In genomic region chr1:133908659-133909575, GRCm38 (mm10) we compare ENCODE assay signal across 8 mouse cellular contexts. TPM values are rescaled to one million over a fixed set of nuclear protein-coding genes. Genes with fewer than 3 reads are reported as not detected.
DNase-seq lines count a peak whose midpoint lies in the region; TF ChIP-seq lines count a peak whose summit lies in the region.

No protein-coding gene starts in this region.

- peaks cover 12% of the 10 kb centered on the region; the same call in 1 of the 2 replicates for H3K4me1 ChIP-seq in lung, adult 2 months (ENCODE audit: control insufficient read depth, insufficient read depth, low read length)

- WGBS in lung, adult 2 months: 9% methylated on average over 27 of the region's 27 CpGs

- DNase-seq in urinary bladder, postnatal 14 days (ENCODE audit: low spot score): peak; percentile 69
- no peak for DNase-seq in urinary bladder, postnatal 36 days (ENCODE audit: low spot score in 2 of 2)
- DNase-seq in cerebellum, adult 9-10 months: peak; percentile 73
- DNase-seq in heart, adult 9 months (ENCODE audit: low spot score in 2 of 2): peak; percentile 50 to 65
- peak; percentile 60 to 73 for DNase-seq in kidney, adult 8-10 months
- no peak for DNase-seq in lung, adult 2 months
- peak; percentile 65 for DNase-seq in retina, postnatal 1 day
- no peak for DNase-seq in natural killer cell, adult 2 months (ENCODE audit: low spot score in 2 of 2)

- no peak for TF ChIP-seq CTCF in lung, adult 2 months (IDR thresholded peaks at IDR 0.05; ENCODE audit: insufficient read depth, low read length)

- H3K4me3 ChIP-seq in lung, adult 2 months (replicated peaks; ENCODE audit: extremely low read depth, low read depth, low read length): peak overlapping the region; percentile 5

- TF ChIP-seq POLR2A in lung, adult 2 months (IDR thresholded peaks at IDR 0.05; ENCODE audit: borderline replicate concordance, extremely low read depth, low read depth, low read length): no peak

RNA-seq across cellular contexts. Expression of gene Optc, which starts 1.1 kb away (rescaled TPM):
- 1.6 and 3.1 TPM in 2 replicates for polyA plus RNA-seq in lung, adult 2 months (2012; rRNA removed)

RNA-seq across cellular contexts. Expression of gene Prelp, which starts 12.3 kb away (rescaled TPM):
- polyA plus RNA-seq in lung, adult 2 months (2012; rRNA removed): 179 and 202 TPM in 2 replicates

Comparison
In these comparisons a context has a peak if more than half of its experiments do, and no peak if none do; other contexts are left out.
1. DNase-seq: peak in urinary bladder, postnatal 14 days (single experiment), cerebellum, adult 9-10 months (single experiment), heart, adult 9 months (2 of 2), kidney, adult 8-10 months (2 of 2) and retina, postnatal 1 day (single experiment); none in urinary bladder, postnatal 36 days (0 of 2), lung, adult 2 months (single experiment) and natural killer cell, adult 2 months (0 of 2).